Mouse (Mus musculus) spleen, postnatal 14 days (tissue): ENCODE results near the gene Celf2.

Source experiments
- DNase-seq, 2 experiments: peaks; one replicate each; pipeline ENCODE4 v3.0.0; 2021 to 2022; ENCODE audit warnings: low spot score in 2 of 2

Gene Celf2

DNA sequence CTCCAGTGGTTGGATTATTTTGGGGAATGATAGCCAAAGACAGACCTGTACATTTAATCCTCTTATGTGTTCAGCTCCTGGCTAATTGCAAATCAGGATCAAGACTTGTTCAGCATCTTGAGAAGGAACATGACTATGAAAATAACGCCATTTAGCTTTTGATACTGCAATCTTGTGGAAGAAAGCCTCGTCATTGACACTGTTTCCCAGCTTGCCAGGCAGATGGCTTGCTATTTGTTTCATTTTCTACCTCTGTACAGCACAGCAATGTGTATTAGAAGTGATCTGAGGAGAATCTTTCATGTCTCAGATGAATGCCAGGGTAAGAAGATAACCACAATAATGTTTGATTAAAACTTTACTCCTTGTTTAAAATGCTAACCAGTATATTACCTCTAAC lies 315.9 kb downstream of the Celf2 start:
- DNase-seq = no peak

DNA sequence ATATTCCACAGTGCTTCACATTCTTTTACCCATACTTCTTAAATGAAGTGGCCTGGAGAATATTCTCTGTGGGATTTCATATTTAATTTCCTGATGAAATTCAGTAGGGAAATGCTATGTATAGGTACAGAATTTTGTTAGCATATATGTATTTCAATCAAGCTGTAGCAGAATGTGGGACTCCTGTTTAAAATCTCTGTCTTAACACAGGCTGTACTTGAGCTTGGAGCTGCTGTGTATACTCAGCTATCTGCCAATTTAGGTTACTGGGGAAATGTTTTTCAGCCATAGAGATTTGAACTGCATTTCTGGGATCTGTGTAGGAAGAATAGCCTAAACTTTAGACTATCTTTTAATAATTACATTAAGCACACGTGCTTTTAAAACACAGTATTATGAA lies 330.2 kb downstream of the Celf2 start:
- no peak for DNase-seq

DNA sequence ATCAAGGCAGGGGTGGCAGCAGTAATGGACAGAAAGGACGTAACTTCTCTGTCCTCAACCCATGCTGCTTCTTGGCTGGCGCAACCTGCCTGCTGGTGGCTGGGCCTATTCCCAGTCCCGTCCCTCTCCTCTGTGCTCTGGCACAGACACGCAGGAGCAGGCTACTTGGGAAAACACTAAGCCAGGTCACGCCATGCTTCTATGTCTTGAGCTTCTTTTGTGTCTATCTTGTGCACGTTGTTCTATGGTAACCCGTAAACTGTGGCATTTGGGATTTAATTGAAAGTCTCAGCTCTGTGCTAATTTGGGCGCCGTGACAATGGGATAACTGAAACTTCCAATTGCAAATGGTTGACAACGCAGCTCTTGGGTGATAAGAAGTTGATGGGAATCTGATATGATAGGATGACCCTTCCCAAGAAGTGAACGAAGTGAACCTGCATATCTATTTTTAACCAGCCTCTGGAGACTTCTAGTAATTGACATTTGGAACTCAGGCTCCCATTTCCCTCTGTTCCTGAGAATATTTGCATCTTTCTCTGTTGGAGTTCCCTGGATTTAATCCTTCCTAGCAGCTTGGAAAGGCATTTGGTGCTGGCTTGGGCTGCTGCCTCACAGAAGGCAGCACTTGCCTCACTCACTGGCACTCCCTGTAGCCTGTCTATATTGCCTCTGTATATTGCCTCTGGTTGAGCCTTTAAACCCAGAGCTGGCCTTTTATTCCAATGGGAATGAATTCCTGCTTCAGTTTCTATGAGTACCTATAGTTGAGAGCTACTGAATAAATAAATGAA lies 335.9 kb downstream of the Celf2 start:
- no peak for DNase-seq

- no peak for DNase-seq
Measured at GRCm38 (mm10) chr2:7171087-7171696, 338.2 kb downstream of the Celf2 start.

GRCm38 (mm10) chr2:7165786-7166185 lies 343.6 kb downstream of the Celf2 start:
- DNase-seq = no peak

- no peak for DNase-seq
Measured at GRCm38 (mm10) chr2:7160108-7160507, 349.3 kb downstream of the Celf2 start.

DNA sequence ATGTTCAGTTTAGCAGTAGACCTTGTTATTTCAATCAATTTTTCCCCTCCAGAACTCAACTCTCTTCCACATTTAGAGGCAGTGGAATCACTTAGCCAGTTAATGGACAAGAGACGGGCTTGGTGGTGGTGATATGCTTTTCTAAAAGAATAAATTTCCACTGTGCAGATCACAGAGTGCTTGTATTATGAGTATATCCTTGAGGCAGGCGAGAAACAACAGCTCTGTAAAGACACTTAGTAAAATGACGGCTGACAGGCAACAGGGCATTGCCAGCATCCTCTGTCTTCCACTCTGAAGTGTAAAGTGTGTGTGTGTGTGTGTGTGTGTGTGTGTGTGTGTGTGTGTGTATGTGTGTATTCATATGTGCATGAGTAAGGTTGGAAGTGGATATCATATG lies 362.1 kb downstream of the Celf2 start:
- no peak for DNase-seq

GRCm38 (mm10) chr2:7145541-7146043 lies 363.8 kb downstream of the Celf2 start:
- DNase-seq = no peak

DNA sequence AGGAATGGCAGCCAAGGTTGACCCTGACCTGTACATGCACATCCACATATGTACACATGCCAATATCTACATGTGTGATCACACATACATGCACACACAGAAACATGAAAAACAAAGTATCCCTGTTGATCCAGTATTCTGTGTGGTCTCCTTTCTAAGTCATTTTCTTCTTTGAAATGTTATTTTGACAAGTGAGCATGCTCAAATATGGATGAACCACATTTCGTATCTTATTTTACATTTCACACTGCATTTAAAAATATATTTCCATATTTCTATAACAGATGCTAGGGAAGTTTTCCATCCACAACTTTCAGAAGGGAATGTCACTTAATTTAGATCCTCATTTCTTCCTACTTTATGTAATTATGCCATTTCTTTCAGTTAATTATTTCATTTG lies 364.5 kb downstream of the Celf2 start:
- no peak for DNase-seq

DNA sequence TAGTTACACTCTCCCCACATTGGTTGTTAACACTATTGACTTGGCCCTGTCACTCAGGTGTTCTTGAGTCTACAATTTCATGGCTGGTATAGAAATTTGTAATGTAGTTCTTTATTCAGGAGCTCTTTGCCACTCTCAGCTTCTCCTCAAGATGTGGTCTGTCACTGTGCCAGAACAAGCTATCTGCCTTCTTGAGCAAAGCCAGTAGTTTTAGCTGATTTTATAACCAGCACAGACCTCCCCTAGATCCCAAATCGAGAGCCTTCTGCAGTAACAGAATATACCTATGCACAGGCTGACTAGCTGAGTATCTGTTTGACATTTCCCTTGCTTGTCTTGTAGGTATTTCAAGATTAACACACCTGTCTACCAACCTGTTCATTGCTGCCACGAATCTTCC lies 386.0 kb downstream of the Celf2 start:
- DNase-seq = no peak

GRCm38 (mm10) chr2:7115801-7116200 lies 393.6 kb downstream of the Celf2 start:
- no peak for DNase-seq

DNA sequence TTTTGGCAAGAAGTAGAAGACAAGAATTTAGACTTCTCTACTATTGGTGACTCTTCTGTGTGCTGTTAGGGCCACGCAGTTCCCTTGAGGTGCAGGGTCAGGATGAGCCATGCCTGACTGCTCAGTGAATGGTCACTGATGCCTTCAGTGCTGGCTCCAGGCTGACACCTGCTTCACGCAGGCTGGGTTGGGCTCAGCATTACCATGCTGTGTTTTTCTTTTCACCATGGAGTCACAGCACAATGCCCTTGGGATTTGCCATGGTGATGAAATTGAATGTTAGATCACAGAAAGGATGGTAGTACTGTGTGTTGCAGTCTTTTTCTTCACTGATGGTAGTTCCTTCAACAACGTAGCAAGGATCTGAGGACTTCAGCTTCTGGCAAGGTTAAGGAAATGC lies 394.2 kb downstream of the Celf2 start:
- DNase-seq = no peak

- DNase-seq = no peak
Measured at GRCm38 (mm10) chr2:7113738-7114137, 395.6 kb downstream of the Celf2 start.

- DNase-seq = no peak
Measured at GRCm38 (mm10) chr2:7112156-7112813, 397.1 kb downstream of the Celf2 start.

GRCm38 (mm10) chr2:7093414-7093813 lies 415.9 kb downstream of the Celf2 start:
- no peak for DNase-seq

DNA sequence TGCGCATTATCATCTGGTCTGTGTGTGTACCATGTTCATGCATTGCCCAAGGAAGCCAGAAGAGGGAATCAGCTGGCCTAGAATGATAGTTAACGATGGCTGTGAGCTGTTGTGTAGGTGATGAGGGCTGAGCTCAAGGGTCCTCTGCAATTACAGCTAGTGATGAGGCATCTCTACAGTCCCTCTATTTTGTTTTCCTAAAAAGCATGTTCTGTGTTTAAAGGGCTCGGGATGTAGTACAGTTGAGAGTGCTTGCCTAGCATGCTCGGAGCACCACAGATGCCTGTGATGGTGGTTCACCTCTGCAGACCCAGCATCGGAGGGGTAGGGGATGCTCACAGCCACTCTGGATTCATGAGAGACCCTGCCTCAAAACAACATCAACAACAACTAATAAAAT lies 416.7 kb downstream of the Celf2 start:
- no peak for DNase-seq

- DNase-seq = no peak
Measured at GRCm38 (mm10) chr2:7090496-7090895, 418.9 kb downstream of the Celf2 start.

DNA sequence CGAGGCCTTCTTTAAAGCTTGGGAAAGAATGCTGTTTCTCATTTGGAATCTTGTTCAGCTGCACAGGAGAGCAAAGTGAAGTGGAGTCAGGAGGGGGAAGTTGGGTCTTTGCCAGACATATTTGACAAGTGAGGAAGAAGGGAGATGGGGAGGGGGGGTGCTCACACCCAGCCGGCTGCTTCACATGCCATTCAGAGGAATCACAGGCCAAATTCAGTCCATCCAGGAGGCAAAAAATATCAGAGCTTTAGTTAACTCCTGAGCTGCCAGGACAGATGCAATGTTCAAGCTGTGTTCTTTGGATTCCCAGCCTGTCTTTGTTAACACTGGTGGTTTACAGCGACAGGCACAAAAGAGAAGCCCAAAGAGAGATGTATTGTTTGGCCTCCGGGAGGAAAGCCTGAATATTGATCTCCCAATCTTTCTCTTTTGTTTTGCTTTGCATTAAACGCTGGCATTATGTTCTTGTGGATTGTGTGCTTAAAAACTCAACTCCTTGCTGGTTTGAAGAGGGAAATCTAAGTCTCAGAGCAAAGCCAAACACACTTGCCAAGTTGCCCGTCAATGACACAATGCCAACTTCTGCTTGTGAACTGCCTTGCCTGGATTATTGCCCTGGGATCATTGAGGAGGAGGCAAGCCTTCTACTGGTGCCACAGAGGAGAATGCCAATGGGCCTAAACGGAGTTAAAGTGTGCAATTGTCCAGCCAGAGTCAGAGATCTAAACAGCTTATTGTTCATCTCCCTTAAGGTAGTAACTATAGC lies 420.1 kb downstream of the Celf2 start:
- no peak for DNase-seq

GRCm38 (mm10) chr2:7088536-7088935 lies 420.8 kb downstream of the Celf2 start:
- DNase-seq = no peak

GRCm38 (mm10) chr2:7087480-7087879 lies 421.9 kb downstream of the Celf2 start:
- DNase-seq = no peak

DNA sequence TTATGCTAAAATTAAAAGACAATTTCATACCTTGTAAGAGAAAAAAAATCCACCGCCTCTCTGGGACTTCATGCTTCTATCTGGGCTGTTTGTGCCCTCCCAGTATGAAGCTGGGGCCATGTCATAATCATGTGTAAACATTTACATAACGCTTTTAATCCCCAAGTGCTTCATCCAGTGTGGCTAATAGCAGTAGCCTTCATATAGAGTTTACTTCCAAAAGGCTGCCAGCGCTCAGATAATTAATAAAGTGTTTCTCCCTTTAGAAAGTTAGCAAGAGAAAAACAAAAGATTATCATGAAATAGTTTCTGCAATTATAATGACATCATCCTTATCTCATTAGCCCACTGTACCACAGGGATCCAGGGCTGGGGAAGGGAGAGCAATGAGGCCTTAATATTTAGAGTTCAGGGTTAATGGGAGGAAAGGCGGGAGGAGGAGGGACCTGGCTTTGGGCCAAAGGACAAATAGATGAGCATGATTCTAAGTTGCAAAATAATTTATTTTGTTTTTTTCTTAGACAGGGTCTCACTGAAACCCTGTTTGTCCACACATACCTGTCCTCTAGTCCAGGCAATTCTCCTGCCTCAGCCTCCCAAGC lies 425.8 kb downstream of the Celf2 start:
- DNase-seq = no peak
